ENCODE assay signal across 13 mouse cellular contexts in the genomic region with DNA sequence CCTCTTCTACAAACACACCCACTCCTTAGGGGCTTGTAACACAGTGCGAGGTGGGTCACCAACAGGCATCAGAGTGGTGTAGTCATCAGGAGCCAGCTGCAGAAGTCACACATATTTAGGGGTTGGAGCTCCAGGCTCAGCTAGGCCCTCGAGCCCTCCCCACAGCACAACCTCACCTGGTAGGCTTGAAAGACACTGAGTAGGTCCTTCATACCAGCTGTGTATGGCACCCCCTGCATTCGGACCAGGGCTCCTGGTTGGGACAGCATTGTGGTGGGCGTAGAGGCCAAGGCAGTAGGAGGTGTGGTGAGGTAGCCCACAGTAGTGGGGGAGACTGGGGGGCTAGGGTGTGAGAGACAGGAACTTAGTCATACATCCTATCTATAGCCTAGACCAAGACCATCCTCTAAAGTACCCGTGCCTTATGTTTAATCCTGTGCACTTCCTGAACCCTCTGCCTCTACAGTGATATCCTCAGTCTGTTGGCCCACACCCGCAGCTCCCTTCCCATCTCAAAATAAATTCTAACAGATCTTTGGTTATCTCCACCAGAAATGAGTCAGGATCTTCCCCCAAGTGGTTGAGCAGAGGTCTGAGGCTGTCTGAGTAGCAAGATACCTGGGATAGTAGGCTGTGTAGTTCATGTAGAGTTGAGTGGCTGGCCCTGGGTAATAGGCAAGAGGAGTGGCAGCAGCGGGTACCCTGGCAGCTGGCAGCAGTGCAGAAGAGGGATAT. TPM values are rescaled to one million over a fixed set of nuclear protein-coding genes. Genes with fewer than 3 reads are reported as not detected.
"Had no signal": no experiment of that assay in that cellular context is flagged by ENCODE, and none has a peak within 500 bp of the region (broad histone marks: within the 10 kb centered on the region; RNA-seq: fewer than 3 reads in every experiment).

No protein-coding gene starts in this region.

- H3K9me3 ChIP-seq: limb, embryonic 12.5 days; liver, embryonic 15.5 days; midbrain, embryonic 13.5 days had no signal

- H3K27ac ChIP-seq: limb, embryonic 12.5 days; liver, embryonic 15.5 days; macrophage; midbrain, embryonic 13.5 days had no signal

- ATAC-seq: intestine, postnatal 0 days; midbrain, embryonic 13.5 days had no signal

- DNase-seq: kidney, adult 8-10 months; kidney, postnatal 25 days; lung, embryonic 14.5 days; lung, postnatal 10 days; right cerebral cortex, adult 18-20 months; right cerebral cortex, postnatal 25 days; thymus, postnatal 14 days had no signal

- H3K4me3 ChIP-seq: limb, embryonic 12.5 days; liver, embryonic 15.5 days; midbrain, embryonic 13.5 days had no signal

- H3K9ac ChIP-seq: limb, embryonic 12.5 days; liver, embryonic 15.5 days; lung, embryonic 14.5 days; midbrain, embryonic 13.5 days had no signal

- H3K4me2 ChIP-seq: limb, embryonic 12.5 days; liver, embryonic 15.5 days; lung, embryonic 14.5 days; midbrain, embryonic 13.5 days had no signal

RNA-seq across cellular contexts. Expression of gene Esrp2, which starts 5.1 kb away (rescaled TPM):
- polyA plus RNA-seq: macrophage; neural tube, embryonic 14.5 days had no signal
